Mouse (Mus musculus): ENCODE data around the gene Ldb2.

Gene Ldb2

GRCm38 (mm10) chr5:44719872-44720271, 79.6 kb downstream of the Ldb2 start:
- no peak for DNase-seq (ENCODE audit: low spot score)

GRCm38 (mm10) chr5:44714508-44714907, 85.0 kb downstream of the Ldb2 start:
- no peak for DNase-seq (ENCODE audit: low spot score)

GRCm38 (mm10) chr5:44713181-44713789, 86.2 kb downstream of the Ldb2 start:
- no peak for DNase-seq (ENCODE audit: low spot score)

- no peak for DNase-seq (ENCODE audit: low spot score)
Observed at GRCm38 (mm10) chr5:44711211-44711610, 88.3 kb downstream of the Ldb2 start.

GRCm38 (mm10) chr5:44710132-44710871, 89.2 kb downstream of the Ldb2 start:
- DNase-seq (ENCODE audit: low spot score): no peak

- no peak for DNase-seq (ENCODE audit: low spot score)
Observed at GRCm38 (mm10) chr5:44709276-44709675, 90.2 kb downstream of the Ldb2 start.

GRCm38 (mm10) chr5:44707946-44708345, 91.5 kb downstream of the Ldb2 start:
- no peak for DNase-seq (ENCODE audit: low spot score)

- no peak for DNase-seq (ENCODE audit: low spot score)
Observed at GRCm38 (mm10) chr5:44706997-44707698, 92.3 kb downstream of the Ldb2 start.

GRCm38 (mm10) chr5:44697993-44698392, 101.5 kb downstream of the Ldb2 start:
- no peak for DNase-seq (ENCODE audit: low spot score)

- DNase-seq (ENCODE audit: low spot score): no peak
Observed at GRCm38 (mm10) chr5:44696548-44696947, 102.9 kb downstream of the Ldb2 start.

- no peak for DNase-seq (ENCODE audit: low spot score)
Observed at GRCm38 (mm10) chr5:44693674-44694073, 105.8 kb downstream of the Ldb2 start.

- DNase-seq (ENCODE audit: low spot score): no peak
Observed at GRCm38 (mm10) chr5:44686344-44686743, 113.1 kb downstream of the Ldb2 start.

- DNase-seq (ENCODE audit: low spot score): no peak
Observed at GRCm38 (mm10) chr5:44681054-44681638, 118.3 kb downstream of the Ldb2 start.

GRCm38 (mm10) chr5:44677814-44678213, 121.7 kb downstream of the Ldb2 start:
- no peak for DNase-seq (ENCODE audit: low spot score)

GRCm38 (mm10) chr5:44676145-44676754, 123.2 kb downstream of the Ldb2 start:
- no peak for DNase-seq (ENCODE audit: low spot score)

GRCm38 (mm10) chr5:44670336-44670735, 129.1 kb downstream of the Ldb2 start:
- no peak for DNase-seq (ENCODE audit: low spot score)

- DNase-seq (ENCODE audit: low spot score): no peak
Observed at GRCm38 (mm10) chr5:44667907-44668306, 131.6 kb downstream of the Ldb2 start.

- no peak for DNase-seq (ENCODE audit: low spot score)
Observed at GRCm38 (mm10) chr5:44667383-44667782, 132.1 kb downstream of the Ldb2 start.

GRCm38 (mm10) chr5:44659651-44660050, 139.8 kb downstream of the Ldb2 start:
- DNase-seq (ENCODE audit: low spot score): no peak

GRCm38 (mm10) chr5:44656707-44657106, 142.8 kb downstream of the Ldb2 start:
- no peak for DNase-seq (ENCODE audit: low spot score)

- DNase-seq (ENCODE audit: low spot score): no peak
Observed at GRCm38 (mm10) chr5:44654403-44654802, 145.1 kb downstream of the Ldb2 start.

GRCm38 (mm10) chr5:44646842-44647190, 152.7 kb downstream of the Ldb2 start:
- no peak for DNase-seq (ENCODE audit: low spot score)

All from ovary, postnatal 36 days (tissue).